Mouse (Mus musculus): ENCODE results near the gene Abcd2.

DNA sequence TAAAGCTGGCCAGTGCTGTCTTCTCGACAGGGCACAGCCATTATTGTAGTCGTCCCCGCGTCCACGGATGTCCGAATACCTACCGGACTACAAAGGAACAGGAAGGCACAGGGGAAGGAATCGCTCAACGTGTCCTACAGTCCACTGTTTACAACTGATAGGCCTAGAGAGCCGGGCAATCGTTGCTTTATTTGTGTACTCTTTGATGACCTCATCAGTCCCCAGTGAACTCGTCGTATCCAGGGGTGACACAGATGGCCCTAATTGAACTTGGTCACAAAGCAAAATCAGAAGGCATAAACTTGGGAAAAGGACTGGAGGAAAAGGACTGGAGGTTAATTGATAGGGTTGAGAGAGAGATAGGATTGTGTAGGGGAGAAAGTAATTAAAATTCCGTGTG is 87.8 kb downstream of the Abcd2 start:
- TF ChIP-seq CTCF (IDR thresholded peaks at IDR 0.05; ENCODE audit: low read depth, low read length) = no peak
- TF ChIP-seq GATA2 (IDR thresholded peaks at IDR 0.05; ENCODE audit: borderline replicate concordance, low read depth, low read length) = no peak
- no peak for TF ChIP-seq TAL1 (conservative IDR thresholded peaks at IDR 0.05; ENCODE audit: low read depth, low read length)
- no peak for TF ChIP-seq GATA1 (IDR thresholded peaks at IDR 0.05; ENCODE audit: borderline replicate concordance, low read length)
- TF ChIP-seq POLR2AphosphoS5 (IDR thresholded peaks at IDR 0.05; ENCODE audit: insufficient replicate concordance, low read depth, low read length) = no peak
